Mouse (Mus musculus): ENCODE data around the gene Gm49361. TPM values are rescaled to one million over a fixed set of nuclear protein-coding genes. Genes with fewer than 3 reads are reported as not detected.

The Gm49361 gene
- total RNA-seq, 2 experiments from 2014 or later, result 0.51 TPM; not detected in 1

DNA sequence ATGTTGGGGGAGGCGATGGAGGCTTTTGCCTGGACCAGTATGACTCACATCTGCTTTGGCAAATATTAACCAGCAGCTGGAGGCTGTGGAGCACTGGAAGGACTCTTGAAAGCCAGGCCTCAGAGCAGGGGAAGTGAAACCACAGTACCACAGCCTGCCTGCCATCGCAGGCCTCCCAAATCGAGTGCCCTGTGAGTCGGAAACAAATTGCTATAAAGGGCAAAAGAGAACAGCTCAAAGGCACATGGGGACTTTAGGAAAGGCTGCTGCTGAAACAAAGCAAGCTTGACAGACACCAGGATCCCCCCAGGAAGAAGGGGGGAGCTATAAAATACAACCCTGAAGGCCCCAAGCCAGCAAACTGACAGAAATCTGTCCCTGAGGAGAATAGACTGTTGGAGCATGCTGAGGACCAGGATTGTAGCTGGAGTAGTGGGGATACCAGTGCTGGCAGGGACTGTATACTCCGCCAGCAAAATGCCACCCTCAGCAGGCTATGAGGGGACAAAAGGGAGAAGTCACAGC lies 15.9 kb downstream of the Gm49361 start:
- peak; percentile 48 for DNase-seq

DNA sequence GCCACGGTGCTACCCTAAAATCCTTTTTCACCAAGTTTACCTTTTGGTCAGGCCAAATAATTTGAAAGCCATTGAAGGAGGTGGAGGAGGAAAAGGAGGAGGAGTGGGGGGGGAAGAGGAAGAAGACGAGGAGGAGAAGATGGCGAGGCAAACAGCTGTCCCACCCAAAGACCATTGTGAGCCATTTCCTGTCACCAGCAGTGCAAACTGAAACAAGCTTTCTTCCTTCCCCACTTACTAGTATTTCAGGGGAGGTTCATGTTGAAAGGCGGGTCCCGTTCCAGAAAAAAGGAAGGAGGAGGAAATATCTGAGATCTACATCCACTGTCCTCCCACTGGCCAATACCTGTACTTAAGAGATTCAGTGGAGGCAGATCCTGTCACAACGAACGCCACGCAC lies 16.5 kb downstream of the Gm49361 start:
- no peak for DNase-seq

DNA sequence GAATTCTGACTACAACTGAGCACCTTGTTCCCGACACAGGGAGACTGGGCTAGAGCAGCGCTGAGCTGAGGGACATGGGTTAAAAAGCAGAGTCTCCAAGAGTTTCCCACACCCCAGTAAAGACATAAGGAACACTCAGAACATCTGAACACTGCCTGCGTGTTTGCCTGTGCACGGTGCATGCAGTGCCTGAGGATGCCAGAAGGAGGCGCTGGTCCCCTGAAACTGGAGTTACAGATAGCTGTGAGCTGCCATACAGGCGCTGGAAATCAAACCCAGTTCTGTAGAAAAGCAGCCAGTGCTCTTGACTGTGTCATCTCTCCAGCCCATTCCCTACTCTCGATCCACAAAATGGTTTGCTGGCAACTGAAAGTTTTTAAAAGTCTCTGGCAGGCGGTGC lies 19.7 kb downstream of the Gm49361 start:
- DNase-seq, result no peak

DNA sequence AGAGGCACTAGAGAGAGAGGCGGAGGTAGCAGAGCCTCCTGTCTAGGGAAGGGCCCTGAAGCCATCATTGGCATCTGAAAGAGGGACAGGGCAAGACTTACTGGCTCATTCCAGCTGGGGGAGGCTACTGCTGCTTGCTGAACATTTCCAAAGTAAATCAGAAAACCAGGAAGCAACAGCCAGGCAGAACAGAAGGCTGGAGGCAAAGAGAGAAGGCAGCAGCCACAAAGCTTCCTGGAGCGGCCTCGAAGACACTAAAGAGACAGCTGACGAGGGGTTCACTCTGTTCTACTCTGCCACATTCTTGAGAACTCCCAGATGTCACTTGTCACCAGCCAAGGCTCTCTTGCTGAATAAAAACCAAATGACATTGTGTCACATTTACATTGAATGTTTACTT lies 21.4 kb downstream of the Gm49361 start:
- DNase-seq, result no peak

DNA sequence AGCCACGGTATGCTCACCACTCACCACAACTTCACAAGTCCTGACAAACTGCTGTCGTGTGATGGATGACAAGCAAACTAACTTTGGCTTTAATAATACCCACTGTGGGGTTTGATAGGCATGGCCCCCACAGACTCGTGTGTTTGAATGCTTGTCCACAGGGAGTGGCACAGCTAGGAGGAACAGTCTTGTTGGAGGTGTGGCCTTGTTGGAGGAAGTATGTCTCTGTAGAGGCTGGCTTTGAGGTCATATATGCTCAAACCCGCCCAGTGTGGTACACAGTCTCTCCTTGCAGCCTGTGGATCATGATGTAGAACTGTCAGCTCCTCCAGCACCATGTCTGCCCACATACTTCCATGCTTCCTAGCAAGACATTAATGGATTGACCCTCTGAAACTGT lies 27.7 kb downstream of the Gm49361 start:
- DNase-seq, result no peak

DNA sequence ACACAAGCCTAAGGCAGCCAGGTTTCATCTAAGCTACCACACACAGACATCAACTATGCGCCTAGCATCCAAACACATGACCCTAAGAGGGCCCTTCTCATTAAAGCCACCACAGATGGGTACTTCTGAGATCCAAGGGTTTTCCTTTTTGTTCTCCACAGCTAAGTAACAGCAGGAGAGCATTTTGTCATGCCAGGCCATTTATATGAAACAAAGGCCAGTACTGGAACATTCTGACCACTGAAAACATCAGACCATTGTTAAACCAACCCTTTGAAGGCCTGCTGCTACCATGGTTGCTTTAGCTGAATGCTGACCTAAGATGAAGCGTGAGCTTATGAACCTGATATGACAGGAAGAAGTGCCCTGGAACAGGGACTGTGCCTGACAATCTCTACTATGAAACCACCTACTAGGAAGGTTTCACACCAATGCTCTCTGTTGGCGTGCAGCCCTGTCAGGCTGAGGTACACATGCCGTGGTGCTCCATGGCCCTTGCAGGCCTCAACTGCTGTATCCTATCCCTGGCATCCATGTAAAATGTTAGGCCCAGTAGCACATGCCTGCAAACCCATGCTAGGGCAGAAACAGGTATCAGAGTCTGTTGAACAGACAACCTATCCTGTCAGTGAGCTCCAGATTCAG lies 29.2 kb downstream of the Gm49361 start:
- no peak for DNase-seq

DNA sequence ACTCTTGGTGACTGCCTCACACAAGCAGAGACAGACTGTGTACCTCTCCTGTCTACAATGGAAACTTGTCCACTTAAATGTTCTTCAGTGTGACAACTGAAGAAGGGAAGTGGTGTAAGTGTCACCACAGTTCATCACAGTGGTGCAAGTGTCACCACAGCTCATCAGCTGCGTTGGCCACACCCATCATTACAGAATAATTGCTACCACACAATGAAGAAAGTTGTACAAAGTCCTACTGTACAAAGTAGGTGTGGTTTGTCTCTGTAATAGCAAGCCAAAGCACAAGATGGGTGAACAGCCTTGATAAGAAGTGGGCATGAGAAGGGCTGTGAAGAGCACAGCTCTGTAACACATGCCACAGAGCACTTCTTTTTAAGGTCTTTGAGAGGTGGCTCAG lies 33.0 kb downstream of the Gm49361 start:
- no peak for DNase-seq

DNA sequence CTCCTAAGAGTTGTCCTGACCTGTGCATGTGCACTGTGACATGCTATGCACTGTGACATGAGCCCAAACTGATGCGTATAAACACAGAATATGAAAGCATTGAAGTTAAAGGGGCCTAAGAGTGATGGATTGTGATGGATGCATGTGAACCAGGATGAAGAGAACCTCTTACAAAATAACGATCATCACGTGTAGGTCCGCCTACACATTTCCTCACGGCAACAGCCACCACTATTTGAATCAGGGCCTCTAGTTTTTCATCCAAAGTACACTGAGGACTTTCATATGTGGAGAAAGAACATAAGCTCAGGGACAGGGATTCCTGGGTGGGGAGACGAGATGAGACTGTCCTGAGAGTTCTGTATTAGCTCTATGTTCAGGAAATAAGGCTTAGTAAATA lies 34.8 kb downstream of the Gm49361 start:
- DNase-seq, result no peak

DNA sequence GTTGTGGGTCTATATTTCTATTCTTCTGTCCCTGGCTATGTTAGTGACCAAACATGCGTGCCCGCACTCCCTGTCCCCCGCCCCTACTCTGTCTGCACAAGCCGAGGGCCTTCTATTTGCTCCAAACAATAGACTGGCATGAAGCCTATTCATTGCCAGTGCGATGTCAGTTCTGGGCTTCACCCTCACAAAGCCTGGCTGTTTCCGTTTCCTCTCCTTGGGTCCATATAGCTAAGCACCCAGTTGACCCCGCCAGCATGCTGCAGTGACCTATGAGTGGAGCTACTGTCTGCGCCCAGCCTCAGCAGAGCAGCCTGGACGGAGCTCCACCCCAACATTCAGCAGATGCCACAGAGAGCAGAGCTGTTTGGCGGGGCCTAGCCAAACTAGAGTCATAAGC lies 36.7 kb downstream of the Gm49361 start:
- DNase-seq, result no peak

DNA sequence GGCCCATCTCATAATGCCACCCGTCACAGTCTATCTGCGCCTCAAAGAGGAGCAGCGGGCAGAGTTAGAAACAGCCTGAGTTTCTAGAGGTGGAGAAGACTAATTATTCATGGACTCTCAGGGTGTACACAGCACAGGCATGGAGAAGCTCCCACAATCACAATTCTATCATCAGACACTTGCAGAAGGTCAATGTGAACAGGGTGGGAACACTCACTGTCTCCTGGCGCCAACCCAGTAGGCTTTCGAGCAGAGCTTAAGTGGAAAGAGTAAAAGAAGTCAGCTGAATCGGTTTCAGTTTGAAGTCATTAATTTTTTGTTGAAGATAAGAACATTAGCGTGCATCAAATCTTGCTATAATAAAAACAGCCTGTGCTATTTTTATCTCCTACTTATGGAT lies 37.3 kb downstream of the Gm49361 start:
- DNase-seq, result peak; percentile 44

DNA sequence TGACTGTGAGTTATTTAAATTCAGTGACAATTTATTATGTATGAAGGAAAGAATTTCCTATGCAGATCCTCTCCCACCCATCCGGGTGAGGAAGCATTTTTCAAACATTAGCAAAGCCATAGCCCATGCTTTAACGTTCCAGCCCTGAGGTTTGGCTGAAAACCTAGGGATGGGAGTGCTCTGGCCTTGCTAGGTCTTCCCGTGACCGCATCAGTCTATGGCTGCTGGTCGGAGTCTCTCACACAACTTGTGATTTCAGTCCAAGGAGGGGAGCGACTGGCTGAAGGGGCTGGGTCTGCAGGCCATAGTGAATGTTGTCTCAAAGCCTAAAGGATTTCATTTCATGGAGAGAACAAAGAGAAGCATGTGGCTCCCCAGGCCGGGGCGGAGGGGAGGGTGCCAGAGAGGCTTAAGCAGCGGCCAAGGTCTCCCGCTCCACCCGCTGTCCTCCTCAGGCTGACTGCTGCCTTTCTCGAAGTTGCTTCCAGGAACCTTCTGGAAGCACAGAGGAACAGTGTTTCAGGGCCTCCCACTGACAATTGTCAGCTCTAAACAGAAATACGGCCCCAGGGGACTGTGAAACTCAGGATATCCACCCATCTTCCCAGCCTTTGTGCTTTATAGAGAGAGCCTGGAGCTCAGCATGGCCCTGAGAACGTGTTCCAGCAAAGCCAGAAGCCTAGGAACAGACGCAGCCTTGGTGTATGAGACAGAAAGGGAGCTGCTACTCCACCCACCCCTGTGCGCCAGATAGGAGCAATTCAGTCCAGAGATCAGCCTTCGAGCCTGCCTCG lies 38.6 kb downstream of the Gm49361 start:
- DNase-seq, result peak; percentile 68

DNA sequence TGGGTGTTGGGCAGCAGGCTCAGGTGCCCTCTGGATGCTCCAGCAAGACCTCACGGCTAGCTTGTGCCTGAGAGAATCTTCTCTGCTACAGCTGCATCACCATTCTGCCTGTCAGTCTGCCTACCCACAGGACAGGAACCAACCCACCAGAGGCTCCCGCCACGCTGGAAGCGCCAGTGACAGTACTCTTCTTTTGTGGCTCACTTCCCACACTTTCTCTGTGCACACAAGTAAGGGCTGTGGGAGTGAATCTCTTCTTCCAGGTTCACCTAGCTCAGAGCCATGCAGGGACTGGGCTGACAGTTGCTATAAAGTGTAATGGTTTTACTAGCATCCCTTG lies 39.2 kb downstream of the Gm49361 start:
- DNase-seq, result no peak

DNA sequence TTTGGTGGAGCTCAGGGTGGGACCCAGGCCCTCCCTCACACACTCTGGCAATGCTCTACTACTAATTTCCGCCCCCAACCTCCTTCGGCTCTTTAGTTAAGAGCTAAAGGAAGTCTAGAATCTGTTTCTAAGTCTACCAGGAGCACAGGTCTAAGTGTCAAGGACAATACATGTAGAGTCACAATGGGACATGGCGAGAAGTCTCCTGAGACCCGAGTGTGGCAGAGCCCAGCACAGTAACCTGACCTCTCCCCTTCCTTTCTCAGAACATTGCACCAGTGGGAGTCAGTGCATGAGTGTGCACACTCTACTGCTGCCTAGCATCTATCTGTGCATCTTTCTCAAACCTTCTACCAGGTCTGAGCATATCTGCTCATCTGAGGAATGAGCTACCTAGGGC lies 40.1 kb downstream of the Gm49361 start:
- no peak for DNase-seq

DNA sequence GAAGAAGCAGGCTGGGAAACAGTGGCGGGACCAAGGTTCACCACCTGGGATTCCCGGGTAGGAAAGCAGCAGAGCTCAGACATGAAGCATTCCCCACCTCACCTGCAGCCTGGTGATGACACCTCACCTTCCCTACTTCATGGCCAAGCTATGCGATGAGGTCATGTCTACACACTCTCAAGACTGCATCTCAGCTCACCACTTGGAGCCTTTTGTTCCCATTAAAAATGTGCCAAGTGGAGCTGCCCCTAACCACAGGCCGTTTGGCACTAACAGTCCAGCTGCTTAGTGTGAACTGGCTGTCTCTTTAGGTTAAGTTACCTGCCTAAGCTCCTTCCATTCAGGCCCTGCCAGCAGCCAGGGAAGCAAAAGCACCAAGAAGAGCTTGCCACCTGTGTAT lies 40.8 kb downstream of the Gm49361 start:
- DNase-seq, result no peak

DNA sequence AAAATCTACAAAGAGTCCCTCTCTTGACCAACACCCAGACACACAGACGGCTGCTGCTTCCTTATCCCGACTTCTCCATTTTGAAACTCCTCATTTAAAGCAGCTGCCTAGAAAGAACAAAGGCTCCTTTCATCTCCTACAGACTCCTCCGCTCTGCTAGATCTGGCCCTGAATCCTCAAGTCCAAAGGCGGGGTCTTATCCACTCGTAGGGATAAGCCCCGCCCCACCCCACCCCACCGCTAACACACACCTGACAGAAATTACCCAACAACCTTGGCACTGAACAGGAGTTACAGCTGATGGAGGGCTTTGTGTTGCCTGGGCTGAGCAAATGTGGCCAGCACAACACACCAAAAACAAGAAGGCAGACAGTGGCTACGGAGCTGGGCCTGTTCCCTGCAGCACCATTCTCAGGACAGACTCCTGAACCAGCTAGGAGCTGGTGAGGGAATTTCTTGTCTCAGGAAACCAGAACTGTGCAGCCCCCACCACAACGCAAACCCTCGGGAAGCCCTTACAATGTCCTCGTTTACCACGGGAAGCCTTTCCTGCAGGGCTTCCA lies 43.9 kb downstream of the Gm49361 start:
- no peak for DNase-seq

DNA sequence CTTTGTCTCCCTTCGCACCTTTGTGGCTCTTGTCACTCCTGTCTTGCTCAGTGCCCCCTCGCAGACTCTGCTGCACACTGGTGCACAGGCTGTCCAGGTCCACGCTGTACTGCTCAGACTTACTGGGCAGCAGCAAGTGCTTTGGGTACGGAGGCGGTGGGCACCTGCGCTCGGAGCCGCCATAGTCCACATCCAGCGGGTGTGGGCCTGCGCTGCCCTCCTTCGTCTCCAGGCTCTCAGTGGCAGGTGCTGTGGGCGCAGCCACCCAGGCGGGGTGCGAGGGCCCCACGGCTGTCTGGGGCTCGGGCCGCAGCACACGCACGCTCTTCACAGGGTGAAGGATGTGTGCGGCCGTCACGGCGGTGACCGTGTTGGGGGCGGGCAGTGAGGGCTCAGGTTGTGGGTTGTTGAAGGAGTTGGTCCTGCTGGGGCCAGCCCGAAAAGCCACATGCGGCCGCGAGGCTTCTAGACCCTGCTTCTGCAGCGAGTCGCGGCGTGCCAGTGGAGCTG lies 46.4 kb downstream of the Gm49361 start:
- DNase-seq, result no peak

DNA sequence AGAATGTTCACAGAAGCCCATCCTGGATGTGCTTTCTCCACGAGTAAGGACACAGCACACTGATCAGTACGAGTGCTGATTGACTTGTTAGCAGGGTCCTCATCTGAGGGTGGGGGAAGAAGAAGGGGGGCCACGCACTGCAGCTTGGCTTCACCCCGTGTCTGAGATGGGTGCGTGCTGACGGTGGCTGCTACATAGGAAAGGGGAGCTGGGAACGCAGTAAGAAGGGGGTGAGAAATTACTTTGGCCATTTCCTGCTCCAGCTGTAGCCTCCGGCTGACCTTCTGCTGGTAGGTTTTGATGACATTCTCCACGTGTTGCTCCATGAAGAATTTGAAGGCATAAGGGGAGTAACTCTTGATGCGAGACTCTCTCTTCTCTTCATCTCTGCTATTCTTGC lies 46.9 kb downstream of the Gm49361 start:
- DNase-seq, result no peak

DNA sequence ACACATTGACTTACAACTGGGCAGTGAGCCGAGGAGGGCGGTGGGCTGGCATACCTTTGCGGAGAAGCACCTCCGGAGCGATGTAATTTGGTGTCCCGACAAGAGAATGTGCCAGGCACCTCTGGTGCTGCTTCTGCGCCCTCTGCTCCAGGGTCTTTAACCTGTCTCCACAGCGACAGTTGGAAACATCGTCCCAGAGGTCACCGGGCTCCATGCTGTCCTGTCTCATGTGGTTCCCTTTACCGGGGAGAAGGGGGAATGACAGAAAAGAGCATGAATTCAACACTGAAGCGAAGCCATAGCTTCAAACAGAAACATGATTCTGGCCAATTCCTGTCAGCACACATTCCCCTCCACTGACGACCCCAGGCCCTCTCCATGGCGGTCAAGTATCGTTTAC lies 49.8 kb downstream of the Gm49361 start:
- no peak for DNase-seq

DNA sequence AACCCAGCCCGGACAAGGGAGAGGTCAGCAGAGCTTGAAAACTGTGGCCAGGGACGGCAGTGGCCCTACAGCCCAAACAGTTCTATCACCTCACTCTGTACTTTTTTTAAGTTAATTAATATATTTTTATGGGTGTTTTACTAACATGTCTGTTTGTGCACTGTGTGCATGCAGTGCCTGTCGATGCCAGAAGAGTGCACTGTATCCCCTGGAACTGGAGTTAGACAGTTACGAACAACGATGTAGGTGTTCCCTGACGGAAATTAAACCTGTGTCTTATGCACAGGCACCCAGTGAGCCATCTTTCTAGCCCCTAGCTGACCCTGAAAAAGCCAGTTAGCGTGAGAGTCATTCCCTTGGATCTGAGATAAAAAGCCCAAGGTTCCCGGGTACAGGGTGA lies 50.4 kb downstream of the Gm49361 start:
- DNase-seq, result no peak

DNA sequence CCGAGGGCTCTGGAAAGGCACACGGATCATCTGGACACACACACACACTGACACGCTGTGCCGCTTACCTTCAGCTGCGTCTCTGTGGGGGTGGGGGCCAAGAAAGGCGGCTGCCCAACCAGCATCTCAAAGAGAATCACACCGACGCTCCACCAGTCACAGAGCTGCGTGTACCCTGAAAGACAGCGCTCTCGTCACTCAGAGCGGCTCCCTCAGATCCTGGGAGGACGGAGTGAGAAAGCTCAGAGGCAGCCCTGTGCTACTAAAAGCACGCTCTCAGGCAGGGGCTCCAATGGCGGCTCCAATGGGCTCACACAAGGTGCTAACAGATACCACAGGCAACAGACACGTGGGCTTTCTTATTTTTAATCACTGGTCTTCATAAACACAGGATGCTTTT lies 51.7 kb downstream of the Gm49361 start:
- DNase-seq, result no peak

DNA sequence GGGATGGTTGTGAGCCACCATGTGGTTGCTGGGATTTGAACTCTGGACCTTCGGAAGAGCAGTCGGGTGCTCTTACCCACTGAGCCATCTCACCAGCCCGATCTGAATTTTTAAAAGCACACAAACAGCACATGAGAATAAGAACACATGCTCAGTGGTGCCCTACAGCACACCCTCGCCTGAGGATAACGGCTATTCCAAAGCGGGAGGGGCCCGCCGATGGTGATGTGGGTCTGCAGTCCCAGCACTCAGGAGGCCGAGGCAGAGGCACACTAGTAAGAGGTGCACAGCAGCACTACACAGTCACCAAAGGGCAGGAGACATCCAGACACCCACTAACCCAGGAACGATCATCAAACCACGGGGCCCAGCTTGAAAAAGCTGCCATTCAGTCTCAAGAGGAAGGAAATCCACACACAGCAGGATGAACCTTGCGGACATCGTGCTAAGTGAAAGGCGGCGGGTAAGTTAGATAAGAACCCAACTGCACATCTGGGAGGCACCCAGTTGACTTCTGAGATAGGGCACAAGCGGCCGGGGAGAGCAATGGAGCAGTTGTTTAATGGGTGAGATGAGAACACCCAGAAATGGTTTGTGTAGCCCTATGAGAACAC lies 53.3 kb downstream of the Gm49361 start:
- no peak for DNase-seq

DNA sequence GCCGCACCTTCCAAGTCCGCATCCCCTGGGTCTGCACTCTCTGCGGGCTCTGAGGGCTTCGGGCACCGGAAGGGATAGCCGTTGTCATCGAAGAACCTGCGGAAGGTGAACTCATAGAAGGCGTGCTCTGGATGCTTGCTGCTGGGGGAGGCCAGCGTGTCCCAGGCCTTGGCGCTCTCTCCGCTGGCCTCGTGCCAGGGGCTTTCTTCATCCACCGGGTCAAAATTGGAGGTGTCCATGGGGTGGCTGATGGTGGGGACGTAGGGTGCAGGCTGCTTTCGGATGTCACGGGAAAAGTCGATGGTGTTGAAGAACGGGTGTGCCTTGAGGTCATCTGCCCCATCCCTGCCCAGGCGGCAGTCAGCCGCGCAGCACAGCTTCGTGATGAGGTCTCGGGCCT lies 54.6 kb downstream of the Gm49361 start:
- no peak for DNase-seq

DNA sequence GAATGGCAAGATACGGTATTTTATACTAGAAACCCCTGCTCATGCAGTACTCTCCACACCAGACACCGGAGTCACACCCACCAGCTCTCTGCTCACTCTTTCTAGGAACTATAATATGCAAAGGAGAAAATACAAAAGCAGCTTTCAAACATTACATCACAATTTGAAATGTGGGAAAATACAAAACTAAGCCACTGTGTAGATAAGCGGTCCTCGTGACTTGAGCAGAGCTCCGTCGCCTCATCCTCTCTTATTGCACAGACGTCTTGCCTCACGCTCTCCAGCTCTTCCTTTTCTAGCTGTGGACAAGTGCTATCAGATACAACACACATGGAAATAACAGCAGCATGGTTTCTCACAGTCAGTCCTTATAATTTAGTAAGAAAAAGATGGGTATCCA lies 55.2 kb downstream of the Gm49361 start:
- DNase-seq, result no peak

Measured in gastrocnemius, postnatal 25 days (tissue).